Mouse (Mus musculus): ENCODE results near the gene Atg2a. TPM values are rescaled to one million over a fixed set of nuclear protein-coding genes. Genes with fewer than 3 reads are reported as not detected.

Gene Atg2a
- 7.0 and 7.8 TPM in 2 replicates for polyA plus RNA-seq (2015; fragmentation: Nextera tagmentation; extraction: Ambion mirVana)

- peak within 1 kb of the TSS; percentile 86 for H3K27ac ChIP-seq
- peak within 1 kb of the TSS; percentile 92 for H3K4me2 ChIP-seq (ENCODE audit: low read length)
- ATAC-seq (replicated peaks; ENCODE audit: low FRiP score, low read depth) = peak; percentile 90
- WGBS = under 1% methylated on average over 55 of the region's 55 CpGs
- H3K4me3 ChIP-seq (replicated peaks; ENCODE audit: low read depth, low read length) = peak within 1 kb of the TSS; percentile 94
- TF ChIP-seq CTCF (IDR thresholded peaks at IDR 0.05; ENCODE audit: low read depth) = no peak; the same call in 1 of the 2 replicates
- H3K9me3 ChIP-seq (replicated peaks; ENCODE audit: low read length) = no peaks in the 10 kb centered on the region
- no peaks in the 10 kb centered on the region for H3K27me3 ChIP-seq (ENCODE audit: insufficient read depth, low read length)
- DNase-seq (ENCODE audit: low spot score) = peak; percentile 99
- H3K9ac ChIP-seq (ENCODE audit: low read depth, low read length) = peak within 1 kb of the TSS; percentile 89
- peaks cover 9% of the 10 kb centered on the region for H3K36me3 ChIP-seq (ENCODE audit: insufficient read depth, low read length)
- peaks cover 10% of the 10 kb centered on the region for H3K4me1 ChIP-seq (replicated peaks; ENCODE audit: insufficient read depth, low read length)
Measured at GRCm38 (mm10) chr19:6241274-6242107, at the start of gene Atg2a. Gene Atg2a (plus strand): TSS chr19:6241668.

- H3K9ac ChIP-seq (ENCODE audit: low read depth, low read length) = no peak overlapping the region
- no peaks in the 10 kb centered on the region for H3K36me3 ChIP-seq (ENCODE audit: insufficient read depth, low read length)
- H3K27ac ChIP-seq = no peak overlapping the region
- H3K9me3 ChIP-seq (replicated peaks; ENCODE audit: low read length) = no peaks in the 10 kb centered on the region
- H3K27me3 ChIP-seq (ENCODE audit: insufficient read depth, low read length) = no peaks in the 10 kb centered on the region
- H3K4me1 ChIP-seq (replicated peaks; ENCODE audit: insufficient read depth, low read length) = no peaks in the 10 kb centered on the region
- no peak for DNase-seq (ENCODE audit: low spot score)
- ATAC-seq (replicated peaks; ENCODE audit: low FRiP score, low read depth) = no peak
- no peak overlapping the region for H3K4me2 ChIP-seq (ENCODE audit: low read length)
- no peak for TF ChIP-seq CTCF (IDR thresholded peaks at IDR 0.05; ENCODE audit: low read depth)
- H3K4me3 ChIP-seq (replicated peaks; ENCODE audit: low read depth, low read length) = no peak overlapping the region
- WGBS = 72% methylated on average over 2 of the region's 2 CpGs
Measured at GRCm38 (mm10) chr19:6204265-6204664, 37.2 kb upstream of the Atg2a start.

GRCm38 (mm10) chr19:6206716-6207115 is 34.8 kb upstream of the Atg2a start:
- TF ChIP-seq CTCF (IDR thresholded peaks at IDR 0.05; ENCODE audit: low read depth) = no peak
- 66% methylated on average over 5 of the region's 5 CpGs for WGBS
- Histone ChIP-seq H3K27me3 (ENCODE audit: insufficient read depth, low read length) (no peaks in the 10 kb centered on the region), H3K4me1 (replicated peaks; ENCODE audit: insufficient read depth, low read length) (no peaks in the 10 kb centered on the region), H3K9ac (ENCODE audit: low read depth, low read length) (no peak overlapping the region), H3K36me3 (ENCODE audit: insufficient read depth, low read length) (no peaks in the 10 kb centered on the region), H3K9me3 (replicated peaks; ENCODE audit: low read length) (no peaks in the 10 kb centered on the region), H3K27ac (no peak overlapping the region), H3K4me2 (ENCODE audit: low read length) (no peak overlapping the region), H3K4me3 (replicated peaks; ENCODE audit: low read depth, low read length) (no peak overlapping the region)
- DNase-seq (ENCODE audit: low spot score) (no peak), ATAC-seq (replicated peaks; ENCODE audit: low FRiP score, low read depth) (no peak)

- ATAC-seq (replicated peaks; ENCODE audit: low FRiP score, low read depth) = no peak
- H3K9me3 ChIP-seq (replicated peaks; ENCODE audit: low read length) = no peaks in the 10 kb centered on the region
- no peak overlapping the region for H3K27ac ChIP-seq
- H3K9ac ChIP-seq (ENCODE audit: low read depth, low read length) = no peak overlapping the region
- no peak for TF ChIP-seq CTCF (IDR thresholded peaks at IDR 0.05; ENCODE audit: low read depth)
- WGBS = 43% methylated on average over 6 of the region's 6 CpGs
- H3K4me2 ChIP-seq (ENCODE audit: low read length) = no peak overlapping the region
- H3K4me3 ChIP-seq (replicated peaks; ENCODE audit: low read depth, low read length) = no peak overlapping the region
- H3K36me3 ChIP-seq (ENCODE audit: insufficient read depth, low read length) = no peaks in the 10 kb centered on the region
- no peaks in the 10 kb centered on the region for H3K27me3 ChIP-seq (ENCODE audit: insufficient read depth, low read length)
- DNase-seq (ENCODE audit: low spot score) = no peak
- no peaks in the 10 kb centered on the region for H3K4me1 ChIP-seq (replicated peaks; ENCODE audit: insufficient read depth, low read length)
Measured at GRCm38 (mm10) chr19:6216046-6216705, 25.3 kb upstream of the Atg2a start.

- Histone ChIP-seq H3K27ac (no peak overlapping the region), H3K4me1 (replicated peaks; ENCODE audit: insufficient read depth, low read length) (no peaks in the 10 kb centered on the region), H3K4me3 (replicated peaks; ENCODE audit: low read depth, low read length) (no peak overlapping the region), H3K27me3 (ENCODE audit: insufficient read depth, low read length) (no peaks in the 10 kb centered on the region), H3K9me3 (replicated peaks; ENCODE audit: low read length) (no peaks in the 10 kb centered on the region), H3K36me3 (ENCODE audit: insufficient read depth, low read length) (no peaks in the 10 kb centered on the region), H3K9ac (ENCODE audit: low read depth, low read length) (no peak overlapping the region), H3K4me2 (ENCODE audit: low read length) (no peak overlapping the region)
- ATAC-seq (replicated peaks; ENCODE audit: low FRiP score, low read depth) (no peak), DNase-seq (ENCODE audit: low spot score) (no peak)
- TF ChIP-seq CTCF (IDR thresholded peaks at IDR 0.05; ENCODE audit: low read depth) = no peak
- WGBS = 75% methylated on average over 6 of the region's 6 CpGs
Measured at GRCm38 (mm10) chr19:6218606-6219005, 22.9 kb upstream of the Atg2a start.

- Histone ChIP-seq H3K36me3 (ENCODE audit: insufficient read depth, low read length) (peaks cover 24% of the 10 kb centered on the region; the same call in 1 of the 2 replicates), H3K9ac (ENCODE audit: low read depth, low read length) (no peak within 1 kb of the TSS), H3K4me2 (ENCODE audit: low read length) (no peak within 1 kb of the TSS), H3K9me3 (replicated peaks; ENCODE audit: low read length) (no peaks in the 10 kb centered on the region), H3K27ac (no peak within 1 kb of the TSS), H3K4me1 (replicated peaks; ENCODE audit: insufficient read depth, low read length) (no peaks in the 10 kb centered on the region), H3K27me3 (ENCODE audit: insufficient read depth, low read length) (no peaks in the 10 kb centered on the region), H3K4me3 (replicated peaks; ENCODE audit: low read depth, low read length) (no peak within 1 kb of the TSS)
- ATAC-seq (replicated peaks; ENCODE audit: low FRiP score, low read depth) (peak; percentile 15; the same call in 1 of the 2 replicates), DNase-seq (ENCODE audit: low spot score) (peak; percentile 69)
- peak; percentile 40; the same call in 1 of the 2 replicates for TF ChIP-seq CTCF (IDR thresholded peaks at IDR 0.05; ENCODE audit: low read depth)
- 15% methylated on average over 2 of the region's 2 CpGs for WGBS
Measured at GRCm38 (mm10) chr19:6226135-6226534, 15.3 kb upstream of the Atg2a start, which contains the start of gene Gpha2. Gene Gpha2 (plus strand): TSS chr19:6226380.

Measured in kidney, postnatal 0 days (tissue).